Mouse (Mus musculus): ENCODE data around the gene Tmem174. TPM values are rescaled to one million over a fixed set of nuclear protein-coding genes. Genes with fewer than 3 reads are reported as not detected.

Gene Tmem174
- polyA plus RNA-seq (2015; fragmentation: Nextera tagmentation; extraction: Ambion mirVana), result 0.12 TPM in 1 of 2 replicates, not detected in the other

DNA sequence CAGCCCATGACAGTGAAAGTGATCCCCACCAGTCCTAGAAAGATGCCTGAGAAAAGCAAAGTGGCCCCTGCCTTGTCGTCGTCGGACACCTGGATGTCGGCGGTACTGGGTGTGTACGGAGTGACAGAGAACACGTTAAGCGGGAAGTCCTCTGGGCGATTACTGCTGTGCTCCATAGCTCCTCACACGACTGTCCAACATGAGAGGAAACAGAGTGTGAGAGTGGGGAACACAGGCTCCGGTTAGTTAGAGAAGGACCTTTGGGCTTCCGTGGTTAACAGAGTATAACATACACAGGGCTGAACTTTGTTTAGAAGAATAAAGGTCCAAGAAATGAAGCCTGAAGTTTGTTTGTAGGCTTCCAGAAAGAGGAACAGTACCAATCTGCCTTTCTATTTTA is at the start of gene Tmem174:
Gene Tmem174, minus strand, starts transcription at position 266 of the 400 bp plus-strand sequence.
- Histone ChIP-seq H3K27me3 (no peaks in the 10 kb centered on the region), H3K4me1 (no peaks in the 10 kb centered on the region), H3K36me3 (no peaks in the 10 kb centered on the region), H3K4me3 (replicated peaks) (no peak within 1 kb of the TSS), H3K4me2 (replicated peaks) (no peak within 1 kb of the TSS), H3K9ac (no peak within 1 kb of the TSS), H3K27ac (replicated peaks) (no peak within 1 kb of the TSS), H3K9me3 (replicated peaks) (no peaks in the 10 kb centered on the region)
- ATAC-seq (ENCODE audit: insufficient number of reproducible peaks, low FRiP score, low TSS enrichment, low read depth), result no peak
- WGBS, result 85% methylated on average over 12 of the region's 12 CpGs

DNA sequence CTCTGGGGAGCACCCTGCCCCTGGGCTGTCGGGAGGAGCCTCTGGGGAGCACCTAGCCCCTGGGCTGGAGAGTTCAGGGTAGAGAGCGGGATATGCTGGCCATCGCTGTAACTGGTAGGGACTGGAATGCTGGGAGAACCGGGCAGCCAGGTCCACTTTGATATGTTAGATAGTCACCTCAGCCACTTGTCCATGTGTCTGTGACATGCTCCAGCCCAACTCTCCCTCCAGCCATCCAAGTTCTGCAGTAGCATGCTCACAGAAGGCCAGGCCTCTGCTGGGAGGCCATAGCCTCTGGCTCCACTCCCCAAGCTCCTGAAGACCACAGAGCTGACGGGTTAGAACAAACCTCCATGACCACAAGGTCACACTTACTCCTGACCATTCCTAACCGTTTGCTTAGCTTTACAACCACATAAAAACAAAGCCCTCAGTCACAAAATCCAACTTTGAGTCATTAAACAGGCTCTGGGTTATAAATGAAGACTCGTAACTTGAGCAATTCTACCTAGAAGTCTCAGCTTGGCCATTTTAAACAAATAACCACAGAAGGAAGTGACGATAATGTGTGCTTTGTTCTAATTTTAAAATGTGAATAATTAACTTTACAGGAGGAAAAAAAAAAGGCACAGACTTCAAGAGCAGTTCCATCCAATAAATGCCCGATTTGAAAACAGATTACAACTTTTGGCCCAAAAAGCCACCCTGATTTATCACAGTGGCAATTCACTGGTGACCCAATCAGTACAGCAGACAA is 47.1 kb upstream of the Tmem174 start:
- H3K36me3 ChIP-seq, result no peaks in the 10 kb centered on the region
- 72% methylated on average over 9 of the region's 9 CpGs for WGBS
- H3K4me1 ChIP-seq, result peaks cover 6% of the 10 kb centered on the region
- H3K27me3 ChIP-seq, result no peaks in the 10 kb centered on the region
- no peak overlapping the region for H3K27ac ChIP-seq (replicated peaks)
- H3K4me3 ChIP-seq (replicated peaks), result no peak overlapping the region
- H3K9ac ChIP-seq, result no peak overlapping the region
- ATAC-seq (ENCODE audit: insufficient number of reproducible peaks, low FRiP score, low TSS enrichment, low read depth), result no peak
- H3K9me3 ChIP-seq (replicated peaks), result no peaks in the 10 kb centered on the region
- H3K4me2 ChIP-seq (replicated peaks), result no peak overlapping the region

DNA sequence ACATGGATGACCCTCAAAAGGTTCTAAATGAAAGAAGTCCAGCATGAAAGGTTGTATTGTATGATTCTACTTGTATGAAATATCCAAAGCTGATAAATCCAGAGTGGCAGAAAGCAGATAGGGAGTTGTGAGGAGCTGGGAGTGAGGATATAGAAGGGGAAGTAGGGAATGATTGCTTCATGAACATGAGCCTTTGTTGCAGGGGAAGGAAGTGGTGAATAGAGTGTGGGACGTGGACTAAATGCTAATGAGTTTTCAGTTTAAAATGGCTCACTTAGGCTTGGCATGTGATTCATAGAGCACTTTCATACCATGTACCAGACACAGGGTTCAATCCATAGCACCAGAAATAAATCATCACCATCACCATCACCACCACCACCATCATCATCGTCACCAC is 46.2 kb upstream of the Tmem174 start:
- Histone ChIP-seq H3K27me3 (no peaks in the 10 kb centered on the region), H3K4me1 (peaks cover 6% of the 10 kb centered on the region), H3K36me3 (no peaks in the 10 kb centered on the region), H3K9ac (no peak overlapping the region), H3K27ac (replicated peaks) (no peak overlapping the region), H3K4me2 (replicated peaks) (no peak overlapping the region), H3K9me3 (replicated peaks) (no peaks in the 10 kb centered on the region), H3K4me3 (replicated peaks) (no peak overlapping the region)
- WGBS, result 83% methylated on average over 2 of the region's 2 CpGs
- no peak for ATAC-seq (ENCODE audit: insufficient number of reproducible peaks, low FRiP score, low TSS enrichment, low read depth)

DNA sequence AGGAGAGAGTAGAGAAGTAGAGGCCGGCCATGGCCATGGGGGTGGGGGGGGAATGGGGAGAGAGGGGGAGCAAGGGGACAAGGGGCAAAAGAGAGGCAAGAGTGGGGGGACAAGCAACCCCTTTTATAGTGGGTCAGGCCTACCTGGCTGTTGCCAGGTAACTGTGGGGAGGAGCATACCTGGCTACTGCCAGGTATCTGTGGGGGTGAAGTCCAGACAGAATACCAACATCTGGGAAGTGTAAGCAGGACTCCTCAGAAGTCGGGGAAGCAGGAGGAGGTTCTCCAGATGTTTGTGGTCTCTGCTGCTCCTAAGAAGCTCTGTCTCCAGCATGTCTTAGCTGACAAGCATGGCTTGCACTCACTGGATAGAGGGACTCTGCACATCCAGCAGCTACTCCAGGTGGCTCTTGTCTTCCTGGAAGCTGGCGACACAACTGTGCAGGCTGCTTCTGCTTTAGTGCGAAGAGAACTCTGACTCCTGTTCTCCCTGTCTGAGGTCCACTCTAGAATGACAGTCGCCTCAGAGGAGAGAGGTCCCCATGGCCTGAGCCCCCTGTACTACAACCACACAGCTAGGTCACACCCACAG is 43.4 kb upstream of the Tmem174 start:
- Histone ChIP-seq H3K9me3 (replicated peaks) (no peaks in the 10 kb centered on the region), H3K36me3 (no peaks in the 10 kb centered on the region), H3K27me3 (no peaks in the 10 kb centered on the region), H3K4me2 (replicated peaks) (no peak overlapping the region), H3K9ac (no peak overlapping the region), H3K4me1 (peaks cover 6% of the 10 kb centered on the region), H3K4me3 (replicated peaks) (no peak overlapping the region), H3K27ac (replicated peaks) (no peak overlapping the region)
- no peak for ATAC-seq (ENCODE audit: insufficient number of reproducible peaks, low FRiP score, low TSS enrichment, low read depth)
- 71% methylated on average over 5 of the region's 5 CpGs for WGBS

DNA sequence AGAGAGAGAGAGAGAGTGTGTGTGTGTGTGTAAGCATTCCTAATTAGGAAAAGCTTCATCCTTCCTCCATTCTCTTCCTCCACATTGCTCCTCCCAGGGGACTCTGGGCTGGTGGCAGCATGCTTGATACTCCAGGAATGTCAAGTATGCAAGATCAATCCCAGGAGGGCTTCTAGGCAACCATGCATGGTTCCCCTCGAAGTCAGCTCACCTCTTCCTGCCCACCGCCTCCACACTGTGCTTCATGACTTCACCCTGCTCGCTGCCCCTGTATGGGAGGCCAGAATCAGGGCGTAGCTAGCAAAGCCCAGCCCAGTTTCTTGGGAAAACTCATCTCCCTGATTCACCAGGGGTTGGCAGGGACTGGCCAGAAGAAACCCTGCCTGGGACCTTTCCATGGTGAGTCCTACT is 42.4 kb upstream of the Tmem174 start:
- Histone ChIP-seq H3K9ac (no peak overlapping the region), H3K27me3 (no peaks in the 10 kb centered on the region), H3K4me2 (replicated peaks) (no peak overlapping the region), H3K9me3 (replicated peaks) (no peaks in the 10 kb centered on the region), H3K27ac (replicated peaks) (no peak overlapping the region), H3K4me3 (replicated peaks) (no peak overlapping the region), H3K4me1 (peaks cover 6% of the 10 kb centered on the region), H3K36me3 (no peaks in the 10 kb centered on the region)
- ATAC-seq (ENCODE audit: insufficient number of reproducible peaks, low FRiP score, low TSS enrichment, low read depth), result no peak
- WGBS, result 30% methylated on average over 4 of the region's 4 CpGs

DNA sequence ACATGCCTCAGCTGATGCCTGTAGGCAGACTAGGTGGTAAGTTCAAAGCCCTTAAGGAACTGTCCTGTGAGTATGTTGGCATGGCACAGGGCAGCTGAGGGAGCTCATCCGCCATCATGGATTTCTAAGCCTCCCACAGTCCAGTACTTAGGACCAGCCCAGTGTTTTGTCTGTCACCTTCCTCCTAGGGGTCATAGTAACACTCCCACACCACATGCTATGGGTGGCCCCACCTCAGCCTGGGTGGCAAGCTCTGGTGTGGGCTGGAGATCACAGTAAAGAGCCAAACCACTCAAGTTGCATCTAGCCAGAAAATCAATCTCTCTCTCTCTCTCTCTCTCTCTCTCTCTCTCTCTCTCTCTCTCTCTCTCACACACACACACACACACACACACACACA is 42.0 kb upstream of the Tmem174 start:
- H3K4me3 ChIP-seq (replicated peaks), result no peak overlapping the region
- H3K36me3 ChIP-seq, result no peaks in the 10 kb centered on the region
- no peak overlapping the region for H3K9ac ChIP-seq
- H3K9me3 ChIP-seq (replicated peaks), result no peaks in the 10 kb centered on the region
- no peak overlapping the region for H3K4me2 ChIP-seq (replicated peaks)
- no peak for ATAC-seq (ENCODE audit: insufficient number of reproducible peaks, low FRiP score, low TSS enrichment, low read depth)
- no peak overlapping the region for H3K27ac ChIP-seq (replicated peaks)
- H3K27me3 ChIP-seq, result no peaks in the 10 kb centered on the region
- WGBS, result 88% methylated on average over 1 of the region's 1 CpGs
- peaks cover 6% of the 10 kb centered on the region for H3K4me1 ChIP-seq

DNA sequence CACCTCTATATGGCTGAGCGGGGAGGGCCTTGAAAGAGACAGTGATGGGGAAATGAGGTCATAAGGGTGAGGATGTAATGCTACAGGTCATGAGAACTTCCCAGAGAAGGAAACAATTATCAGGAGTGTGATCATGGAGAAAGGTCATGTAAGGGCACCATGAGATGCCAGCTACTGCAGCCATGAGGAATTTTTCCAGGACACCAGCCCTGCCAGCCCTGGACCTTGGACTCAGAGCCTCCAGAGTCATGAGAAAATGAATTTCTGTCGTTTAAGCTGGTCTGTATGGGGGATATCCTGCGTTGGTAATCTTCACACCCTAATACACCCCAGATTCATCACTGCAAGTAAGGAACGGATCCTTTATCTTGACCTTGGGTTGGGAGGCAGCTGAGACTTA is 36.7 kb upstream of the Tmem174 start:
- H3K4me2 ChIP-seq (replicated peaks), result no peak overlapping the region
- H3K27me3 ChIP-seq, result no peaks in the 10 kb centered on the region
- 75% methylated on average over 4 of the region's 4 CpGs for WGBS
- ATAC-seq (ENCODE audit: insufficient number of reproducible peaks, low FRiP score, low TSS enrichment, low read depth), result no peak
- no peaks in the 10 kb centered on the region for H3K36me3 ChIP-seq
- H3K27ac ChIP-seq (replicated peaks), result no peak overlapping the region
- no peaks in the 10 kb centered on the region for H3K9me3 ChIP-seq (replicated peaks)
- H3K4me1 ChIP-seq, result no peaks in the 10 kb centered on the region
- H3K4me3 ChIP-seq (replicated peaks), result no peak overlapping the region
- H3K9ac ChIP-seq, result no peak overlapping the region

DNA sequence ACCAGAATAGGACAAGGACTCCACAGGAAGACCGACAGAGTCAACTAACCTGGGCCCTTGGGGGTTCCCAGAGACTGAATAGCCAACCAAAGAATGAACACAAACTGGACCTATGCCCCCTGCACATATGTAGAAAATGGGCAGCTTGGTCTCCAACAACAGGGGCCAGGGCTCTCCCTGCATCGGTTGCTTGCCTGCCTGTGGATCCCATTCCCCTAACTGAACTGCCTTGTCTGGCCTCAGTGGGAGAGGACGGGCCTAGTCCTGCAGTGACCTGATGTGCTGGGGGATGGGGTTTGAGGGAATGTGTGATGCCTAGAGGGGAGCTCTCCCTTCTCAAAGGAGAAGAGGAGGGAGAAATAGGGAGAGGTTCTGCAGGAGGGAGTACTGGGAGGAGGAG is 32.1 kb upstream of the Tmem174 start:
- WGBS, result 62% methylated on average over 3 of the region's 3 CpGs

DNA sequence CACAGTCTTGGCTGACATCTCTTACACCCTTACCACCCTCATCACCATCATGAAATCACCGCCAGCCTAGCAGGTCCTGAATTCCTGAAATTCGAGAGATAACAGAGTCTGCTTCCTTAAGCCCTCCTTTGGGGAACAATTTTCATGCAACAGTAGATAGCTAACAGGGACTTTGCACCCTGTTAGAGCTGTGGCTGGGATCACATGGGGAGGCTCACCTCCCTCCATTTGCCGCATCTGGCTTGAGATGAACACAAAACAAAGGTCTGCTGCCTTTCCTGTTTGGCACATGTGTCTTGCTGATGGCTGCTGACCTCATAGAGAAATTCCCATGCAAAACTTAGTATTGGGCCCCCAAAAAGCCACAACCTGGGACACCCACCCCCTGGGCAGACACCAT is 30.1 kb upstream of the Tmem174 start:
- H3K27me3 ChIP-seq, result no peaks in the 10 kb centered on the region
- no peaks in the 10 kb centered on the region; the same call in 1 of the 2 replicates for H3K4me1 ChIP-seq
- no peaks in the 10 kb centered on the region for H3K9me3 ChIP-seq (replicated peaks)
- no peak for ATAC-seq (ENCODE audit: insufficient number of reproducible peaks, low FRiP score, low TSS enrichment, low read depth)
- no peak overlapping the region for H3K27ac ChIP-seq (replicated peaks)
- no peak overlapping the region for H3K4me2 ChIP-seq (replicated peaks)
- no peaks in the 10 kb centered on the region for H3K36me3 ChIP-seq
- WGBS, result 54% methylated on average over 3 of the region's 3 CpGs
- no peak overlapping the region for H3K4me3 ChIP-seq (replicated peaks)
- H3K9ac ChIP-seq, result no peak overlapping the region

More for the DNA sequence above, 32.1 kb upstream of the Tmem174 start:
- no peak overlapping the region for H3K27ac ChIP-seq (replicated peaks)
- no peak overlapping the region for H3K4me3 ChIP-seq (replicated peaks)
- ATAC-seq (ENCODE audit: insufficient number of reproducible peaks, low FRiP score, low TSS enrichment, low read depth), result no peak
- no peaks in the 10 kb centered on the region for H3K27me3 ChIP-seq
- no peaks in the 10 kb centered on the region for H3K9me3 ChIP-seq (replicated peaks)
- H3K4me2 ChIP-seq (replicated peaks), result no peak overlapping the region
- no peak overlapping the region for H3K9ac ChIP-seq
- H3K36me3 ChIP-seq, result no peaks in the 10 kb centered on the region
- H3K4me1 ChIP-seq, result no peaks in the 10 kb centered on the region; the same call in 1 of the 2 replicates

DNA sequence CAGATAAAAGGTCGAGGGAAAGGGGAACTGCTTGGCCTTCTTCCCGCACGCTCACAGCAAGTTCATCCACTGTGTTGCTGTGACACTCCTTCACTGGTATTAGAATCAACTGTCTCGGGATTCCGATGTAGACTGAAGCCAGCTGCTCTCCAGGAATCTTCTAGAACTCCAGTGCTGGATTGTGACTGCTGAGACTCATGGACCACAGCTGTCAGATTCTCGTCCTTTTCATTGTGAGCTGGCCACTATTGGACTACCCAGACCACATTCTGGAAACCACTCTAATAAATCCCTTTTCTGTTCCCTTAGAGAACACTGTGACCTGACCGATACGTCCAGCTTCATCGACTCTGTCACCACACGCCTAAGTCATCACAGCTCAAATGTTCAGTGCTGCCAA is 28.0 kb upstream of the Tmem174 start:
- WGBS, result 81% methylated on average over 10 of the region's 10 CpGs
- Histone ChIP-seq H3K4me3 (replicated peaks) (no peak overlapping the region), H3K27ac (replicated peaks) (no peak overlapping the region), H3K9ac (no peak overlapping the region), H3K36me3 (no peaks in the 10 kb centered on the region), H3K27me3 (no peaks in the 10 kb centered on the region), H3K9me3 (replicated peaks) (no peaks in the 10 kb centered on the region), H3K4me1 (no peaks in the 10 kb centered on the region; the same call in 1 of the 2 replicates), H3K4me2 (replicated peaks) (no peak overlapping the region)
- ATAC-seq (ENCODE audit: insufficient number of reproducible peaks, low FRiP score, low TSS enrichment, low read depth), result no peak

DNA sequence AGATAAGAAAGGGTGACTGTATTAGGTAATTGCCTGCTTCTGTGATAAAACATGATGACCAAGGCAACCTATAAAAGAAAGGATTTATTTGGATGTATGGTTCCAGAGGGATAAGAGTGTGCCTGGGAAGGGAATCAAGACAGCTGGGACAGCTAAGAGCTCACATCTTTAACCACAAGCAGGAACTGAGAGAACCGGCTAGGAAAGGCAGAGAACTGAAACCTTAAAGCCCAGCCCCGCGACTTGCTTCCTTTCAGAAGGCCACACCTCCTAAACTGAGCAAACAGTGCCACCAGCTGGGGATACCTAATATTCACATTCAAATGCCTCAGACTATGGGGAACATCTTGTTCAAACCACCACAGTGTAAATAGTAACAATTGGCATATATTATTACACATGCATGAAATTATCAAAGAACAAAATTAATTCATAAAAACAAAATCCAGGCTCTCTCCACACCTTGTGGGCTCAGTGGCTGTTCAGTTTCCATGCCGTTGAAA is 25.0 kb upstream of the Tmem174 start:
- Histone ChIP-seq H3K27me3 (no peaks in the 10 kb centered on the region), H3K4me3 (replicated peaks) (no peak overlapping the region), H3K36me3 (no peaks in the 10 kb centered on the region), H3K27ac (replicated peaks) (no peak overlapping the region), H3K9me3 (replicated peaks) (no peaks in the 10 kb centered on the region), H3K4me2 (replicated peaks) (no peak overlapping the region), H3K9ac (no peak overlapping the region), H3K4me1 (no peaks in the 10 kb centered on the region; the same call in 1 of the 2 replicates)
- ATAC-seq (ENCODE audit: insufficient number of reproducible peaks, low FRiP score, low TSS enrichment, low read depth), result no peak
- 81% methylated on average over 4 of the region's 4 CpGs for WGBS

Data from embryonic facial prominence, embryonic 15.5 days (tissue).